Comparison of ENCODE assay signal across 24 mouse cellular contexts in genomic region chr16:36887546-36887945, GRCm38 (mm10). TPM values are rescaled to one million over a fixed set of nuclear protein-coding genes. Genes with fewer than 3 reads are reported as not detected.
DNase-seq lines count a peak whose midpoint lies in the region; ATAC-seq and TF ChIP-seq lines count a peak whose summit lies in the region.
"Had no signal": no experiment of that assay in that cellular context is flagged by ENCODE, and none has a peak within 500 bp of the region (broad histone marks: within the 10 kb centered on the region; RNA-seq: fewer than 3 reads in every experiment).

No protein-coding gene starts in this region.

- no peaks in the 10 kb centered on the region for H3K27me3 ChIP-seq in liver, embryonic 12.5 days (replicated peaks)
- no peaks in the 10 kb centered on the region for H3K27me3 ChIP-seq in liver, postnatal 0 days (ENCODE audit: insufficient read depth, low read length)
- H3K27me3 ChIP-seq in myocyte (ENCODE audit: control insufficient read depth, insufficient read depth, insufficient read length) = no peaks in the 10 kb centered on the region
- no peaks in the 10 kb centered on the region for H3K27me3 ChIP-seq in midbrain, embryonic 13.5 days
- H3K27me3 ChIP-seq: embryonic facial prominence, embryonic 12.5 days; limb, embryonic 15.5 days had no signal

- H3K79me2 ChIP-seq in myocyte (ENCODE audit: control insufficient read depth, insufficient read depth) = peaks cover 11% of the 10 kb centered on the region

- peak; percentile 27 for DNase-seq in adrenal gland, adult 2 months
- DNase-seq in adrenal gland, adult 8-10 months = no peak
- DNase-seq in liver, postnatal 0 days = no peak
- DNase-seq in NIH3T3 (ENCODE audit: low read depth) = peak; percentile 8
- DNase-seq in retina, postnatal 1 day = no peak
- DNase-seq: cerebellum, adult 9-11 months; forebrain, postnatal 0 days; gastrocnemius, postnatal 25 days; heart, adult 2 months; heart, postnatal 36 days; kidney, adult 2 months; left cerebral cortex, postnatal 4 days; lung, adult 18-20 months; lung, postnatal 10 days had no signal

- no peak for TF ChIP-seq CTCF in liver, postnatal 0 days (IDR thresholded peaks at IDR 0.05; ENCODE audit: low read depth)

- 85% methylated on average over 5 of the region's 5 CpGs for WGBS in liver, embryonic 12.5 days (ENCODE audit: insufficient replicate concordance)
- WGBS in liver, postnatal 0 days (ENCODE audit: insufficient replicate concordance) = 82% methylated on average over 5 of the region's 5 CpGs
- 89% methylated on average over 5 of the region's 5 CpGs for WGBS in midbrain, embryonic 13.5 days

- no peak for ATAC-seq in liver, embryonic 12.5 days
- ATAC-seq in liver, postnatal 0 days = no peak
- no peak for ATAC-seq in midbrain, embryonic 13.5 days
- ATAC-seq: forebrain, postnatal 0 days had no signal

- H3ac ChIP-seq in myocyte (ENCODE audit: control insufficient read depth, insufficient read length) = no peak overlapping the region

- H3K36me3 ChIP-seq in liver, embryonic 12.5 days = peaks cover 57% of the 10 kb centered on the region
- peaks cover 36% of the 10 kb centered on the region for H3K36me3 ChIP-seq in liver, postnatal 0 days (replicated peaks; ENCODE audit: insufficient read depth, low read length)
- peaks cover 15% of the 10 kb centered on the region for H3K36me3 ChIP-seq in myocyte (ENCODE audit: control insufficient read depth, insufficient read depth)
- peaks cover 49% of the 10 kb centered on the region for H3K36me3 ChIP-seq in midbrain, embryonic 13.5 days

- TF ChIP-seq POLR2A in myocyte (IDR thresholded peaks at IDR 0.05; ENCODE audit: insufficient read length, low read depth) = no peak

- no peak overlapping the region for H3K4me2 ChIP-seq in liver, embryonic 12.5 days
- H3K4me2 ChIP-seq in liver, postnatal 0 days (ENCODE audit: low read depth, low read length) = no peak overlapping the region
- H3K4me2 ChIP-seq in myocyte (ENCODE audit: low read depth) = no peak overlapping the region
- H3K4me2 ChIP-seq in midbrain, embryonic 13.5 days (replicated peaks) = no peak overlapping the region
- H3K4me2 ChIP-seq: embryonic facial prominence, embryonic 12.5 days; hindbrain, embryonic 14.5 days; limb, embryonic 15.5 days; midbrain, embryonic 11.5 days had no signal

- H3K4me3 ChIP-seq in liver, embryonic 12.5 days = no peak overlapping the region
- no peak overlapping the region for H3K4me3 ChIP-seq in liver, postnatal 0 days (ENCODE audit: low read depth, low read length)
- H3K4me3 ChIP-seq in myocyte = no peak overlapping the region
- no peak overlapping the region for H3K4me3 ChIP-seq in midbrain, embryonic 13.5 days (replicated peaks)
- H3K4me3 ChIP-seq: embryonic facial prominence, embryonic 12.5 days; heart, adult 2 months; limb, embryonic 15.5 days had no signal

- peak overlapping the region; percentile 77; the same call in 1 of the 2 replicates for H3K27ac ChIP-seq in liver, embryonic 12.5 days
- H3K27ac ChIP-seq in liver, postnatal 0 days (ENCODE audit: low read depth) = no peak overlapping the region
- H3K27ac ChIP-seq in midbrain, embryonic 13.5 days = no peak overlapping the region
- H3K27ac ChIP-seq: embryonic facial prominence, embryonic 12.5 days; heart, adult 2 months; hindbrain, embryonic 14.5 days; kidney, postnatal 0 days; limb, embryonic 15.5 days; stomach, postnatal 0 days had no signal

- peaks cover 43% of the 10 kb centered on the region for H3K4me1 ChIP-seq in liver, embryonic 12.5 days
- peaks cover 3% of the 10 kb centered on the region; the same call in 1 of the 2 replicates for H3K4me1 ChIP-seq in liver, postnatal 0 days (ENCODE audit: insufficient read depth)
- peaks cover 11% of the 10 kb centered on the region for H3K4me1 ChIP-seq in midbrain, embryonic 13.5 days (replicated peaks)
- H3K4me1 ChIP-seq: embryonic facial prominence, embryonic 12.5 days; limb, embryonic 15.5 days had no signal

- H3K9ac ChIP-seq in liver, embryonic 12.5 days = no peak overlapping the region
- H3K9ac ChIP-seq in liver, postnatal 0 days (replicated peaks) = no peak overlapping the region
- H3K9ac ChIP-seq in midbrain, embryonic 13.5 days (replicated peaks) = no peak overlapping the region
- H3K9ac ChIP-seq: embryonic facial prominence, embryonic 12.5 days; forebrain, postnatal 0 days; hindbrain, embryonic 14.5 days; limb, embryonic 15.5 days had no signal

- TF ChIP-seq EP300 in liver, postnatal 0 days (IDR thresholded peaks at IDR 0.05; ENCODE audit: low read depth) = no peak

- H3K9me3 ChIP-seq in liver, embryonic 12.5 days (replicated peaks) = no peaks in the 10 kb centered on the region
- no peaks in the 10 kb centered on the region for H3K9me3 ChIP-seq in liver, postnatal 0 days (ENCODE audit: low read length)
- H3K9me3 ChIP-seq in midbrain, embryonic 13.5 days = no peaks in the 10 kb centered on the region
- H3K9me3 ChIP-seq: embryonic facial prominence, embryonic 12.5 days; G1E; limb, embryonic 15.5 days had no signal

TF ChIP-seq in myocyte, 11 proteins besides CTCF, POLR2A, EP300 and RAD21:
- TF ChIP-seq TCF3 (IDR thresholded peaks at IDR 0.05; ENCODE audit: insufficient read length, low read depth) (no peak), REST (IDR thresholded peaks at IDR 0.05; ENCODE audit: insufficient read depth, insufficient read length) (peak; percentile 36), SRF (IDR thresholded peaks at IDR 0.05; ENCODE audit: control insufficient read depth, insufficient read length, low read depth) (no peak), MYOD1 (IDR thresholded peaks at IDR 0.05; ENCODE audit: control insufficient read depth in 1 of 3, insufficient read length in 2 of 3, low read depth in 2 of 3) (no peak)

RNA-seq across cellular contexts. Expression of gene Golgb1, which starts 12.6 kb away (rescaled TPM):
- total RNA-seq in adrenal gland, adult 2 months (2021) = 10 to 100 TPM; 68.0 to 98.8 TPM
- polyA plus RNA-seq in adrenal gland, adult 2 months (2012; rRNA removed) = 50.7 and 55.0 TPM in 2 replicates
- 100 to 1,000 TPM; 104 to 125 (median 116) TPM for total RNA-seq in adrenal gland, adult 8-10 months (2022)
- 31.4 and 36.3 TPM in 2 replicates for polyA plus RNA-seq in liver, embryonic 12.5 days (2016; fragmentation: Nextera tagmentation; extraction: Ambion mirVana)
- polyA plus RNA-seq in liver, postnatal 0 days (2015; fragmentation: Nextera tagmentation; extraction: Ambion mirVana) = 38.7 and 42.2 TPM in 2 replicates
- 14.3 TPM for polyA plus RNA-seq in myocyte (2012; fragmentation: generic; extraction: Trizol)
- polyA plus RNA-seq in midbrain, embryonic 13.5 days (2015; fragmentation: Nextera tagmentation; extraction: Ambion mirVana) = 91.6 and 97.5 TPM in 2 replicates

RNA-seq across cellular contexts. Expression of gene Eaf2, which starts 12.7 kb away (rescaled TPM):
- 1 to 10 TPM; 1.4 to 1.8 TPM for total RNA-seq in adrenal gland, adult 2 months (2021)
- polyA plus RNA-seq in adrenal gland, adult 2 months (2012; rRNA removed) = not detected in 2 replicates
- 1 to 10 TPM; 1.6 to 2.6 (median 2.1) TPM for total RNA-seq in adrenal gland, adult 8-10 months (2022)
- 0.35 and 0.39 TPM in 2 replicates for polyA plus RNA-seq in liver, embryonic 12.5 days (2016; fragmentation: Nextera tagmentation; extraction: Ambion mirVana)
- polyA plus RNA-seq in liver, postnatal 0 days (2015; fragmentation: Nextera tagmentation; extraction: Ambion mirVana) = 0.70 and 1.3 TPM in 2 replicates
- polyA plus RNA-seq in myocyte (2012; fragmentation: generic; extraction: Trizol) = 0.90 TPM
- 0.73 and 0.89 TPM in 2 replicates for polyA plus RNA-seq in midbrain, embryonic 13.5 days (2015; fragmentation: Nextera tagmentation; extraction: Ambion mirVana)

RNA-seq across cellular contexts. Expression of gene Hcls1, which starts 47.2 kb away (rescaled TPM):
- 10 to 100 TPM; 10.3 to 15.4 TPM for total RNA-seq in adrenal gland, adult 2 months (2021)
- polyA plus RNA-seq in adrenal gland, adult 2 months (2012; rRNA removed) = 7.7 and 8.1 TPM in 2 replicates
- 10 to 100 TPM; 10.0 to 17.2 (median 13.7) TPM for total RNA-seq in adrenal gland, adult 8-10 months (2022)
- 12.5 and 13.1 TPM in 2 replicates for polyA plus RNA-seq in liver, embryonic 12.5 days (2016; fragmentation: Nextera tagmentation; extraction: Ambion mirVana)
- 17.7 and 18.4 TPM in 2 replicates for polyA plus RNA-seq in liver, postnatal 0 days (2015; fragmentation: Nextera tagmentation; extraction: Ambion mirVana)
- 0.02 TPM for polyA plus RNA-seq in myocyte (2012; fragmentation: generic; extraction: Trizol)
- 1.4 and 1.8 TPM in 2 replicates for polyA plus RNA-seq in midbrain, embryonic 13.5 days (2015; fragmentation: Nextera tagmentation; extraction: Ambion mirVana)

RNA-seq across cellular contexts. Expression of gene Iqcb1, which starts 59.4 kb away (rescaled TPM):
- 10 to 100 TPM; 13.8 to 18.2 TPM for total RNA-seq in adrenal gland, adult 2 months (2021)
- polyA plus RNA-seq in adrenal gland, adult 2 months (2012; rRNA removed) = 0.26 and 1.1 TPM in 2 replicates
- 10 to 100 TPM; 18.0 to 23.5 (median 21.1) TPM for total RNA-seq in adrenal gland, adult 8-10 months (2022)
- polyA plus RNA-seq in liver, embryonic 12.5 days (2016; fragmentation: Nextera tagmentation; extraction: Ambion mirVana) = 16.6 and 17.4 TPM in 2 replicates
- polyA plus RNA-seq in liver, postnatal 0 days (2015; fragmentation: Nextera tagmentation; extraction: Ambion mirVana) = 6.8 and 7.8 TPM in 2 replicates
- polyA plus RNA-seq in myocyte (2012; fragmentation: generic; extraction: Trizol) = 3.2 TPM
- polyA plus RNA-seq in midbrain, embryonic 13.5 days (2015; fragmentation: Nextera tagmentation; extraction: Ambion mirVana) = 64.3 and 72.5 TPM in 2 replicates

Comparison
In these comparisons a context has a peak if more than half of its experiments do, and no peak if none do; other contexts are left out.
1. DNase-seq: peak in adrenal gland, adult 2 months (single experiment) and NIH3T3 (single experiment); none in adrenal gland, adult 8-10 months (single experiment), liver, postnatal 0 days (single experiment) and retina, postnatal 1 day (single experiment).